Mouse (Mus musculus) spleen, adult 2 months (tissue): ENCODE measurements at regions not wholly inside any gene's neighbourhood (a gene's known extent, or its start where the extent isn't known, plus 50 kb on each side); places are given as distances from the start of the nearest gene placed in this dataset.

ENCODE experiments used
- CTCF ChIP-seq: fragments of 200-500 bp; IDR thresholded peaks from 2 replicates; pipeline ENCODE4 v1.5.1; 2011; ENCODE audit warnings: mild to moderate bottlenecking, inconsistent platforms; ENCODE audit not compliant: insufficient read depth, insufficient read length, insufficient replicate concordance; ENCODE audit errors: extremely low read depth
- POLR2A ChIP-seq: fragments of 200-500 bp; IDR thresholded peaks from 2 replicates; pipeline ENCODE4 v1.6.1; 2011; ENCODE audit warnings: low read depth, low read length, inconsistent platforms

DNA sequence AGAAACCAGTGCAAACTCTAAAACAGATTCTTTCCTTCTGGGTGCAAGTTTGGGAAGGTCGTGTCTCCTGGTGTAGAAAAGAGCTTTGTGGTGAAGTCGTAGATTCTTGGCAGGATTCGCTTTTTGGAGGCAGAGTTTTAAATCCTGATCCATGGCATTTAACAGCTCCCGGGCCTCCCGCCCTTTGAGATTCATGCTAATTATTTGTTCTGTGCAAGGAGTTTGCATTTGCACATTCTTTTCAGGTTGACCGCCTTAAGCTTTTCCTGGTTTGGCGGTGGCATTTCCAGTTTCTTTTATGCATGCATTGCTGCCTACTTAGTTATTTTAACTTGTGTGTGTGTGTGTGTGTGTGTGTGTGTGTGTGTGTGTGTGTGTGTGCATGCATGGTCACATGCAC, 126.9 kb upstream of the A230072I06Rik start:
- TF ChIP-seq CTCF: no peak
- no peak for TF ChIP-seq POLR2A
